Mouse (Mus musculus) ovary, postnatal 36 days (tissue): Measurements from ENCODE around the gene Tsnax.

Source experiments
- DNase-seq: peaks from one replicate; pipeline ENCODE4 v3.0.0; 2022; ENCODE audit warnings: low spot score, mixed read lengths

Gene Tsnax

DNA sequence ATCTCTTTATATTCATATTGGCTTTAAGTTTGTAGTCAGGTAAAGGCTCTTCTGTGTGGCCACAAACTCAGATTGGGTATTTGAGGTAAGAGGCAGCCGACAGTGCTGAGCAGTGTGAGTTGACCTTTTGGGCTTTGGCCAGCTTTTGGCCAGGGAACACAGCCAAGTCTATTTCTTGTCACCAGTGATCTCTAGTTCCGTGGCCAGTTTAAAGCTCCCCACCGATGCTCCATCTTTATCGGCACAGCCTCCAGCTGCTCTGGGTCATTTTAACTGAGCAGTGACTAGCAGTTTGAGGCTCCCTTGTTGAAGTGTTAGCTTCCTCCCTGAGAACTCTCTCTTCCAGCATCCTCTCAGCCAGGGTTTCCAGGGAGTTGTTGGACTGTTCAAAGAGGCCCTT is 70.9 kb downstream of the Tsnax start:
- DNase-seq = no peak
